Mouse (Mus musculus) ovary, postnatal 10 days (tissue): ENCODE measurements around the gene Gm9611.
"Not testable (repeated sequence)": the region's sequence is repeated elsewhere in the genome, so short reads cannot be mapped to it uniquely, and the experiment has no call there.

Experiments
- DNase-seq: peaks from one replicate; pipeline ENCODE4 v3.0.0; 2022; ENCODE audit warnings: low spot score

The Gm9611 gene

DNA sequence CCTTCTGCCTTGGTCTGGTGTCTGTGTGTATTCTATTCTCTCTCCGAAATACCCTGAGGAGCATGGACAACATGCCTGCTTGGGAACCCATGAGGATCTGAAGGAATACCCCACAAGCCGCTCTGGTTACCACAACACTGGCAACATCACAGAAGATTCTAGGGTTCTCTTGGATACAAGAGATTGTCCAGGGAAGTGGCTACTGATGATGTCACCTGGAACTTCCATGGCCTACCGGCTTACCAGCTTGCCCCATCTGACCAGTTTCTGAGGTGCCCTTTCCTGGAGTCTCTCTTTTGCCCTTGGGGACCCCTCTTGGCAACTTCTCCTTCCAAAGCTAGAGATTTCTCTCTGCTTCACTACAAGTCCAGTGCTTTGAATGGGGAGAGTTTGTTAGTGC, at the start of gene Gm9611:
Gm9611 (minus strand) TSS at position 101 of the 400 bp plus-strand sequence.
- DNase-seq: not testable (repeated sequence)

DNA sequence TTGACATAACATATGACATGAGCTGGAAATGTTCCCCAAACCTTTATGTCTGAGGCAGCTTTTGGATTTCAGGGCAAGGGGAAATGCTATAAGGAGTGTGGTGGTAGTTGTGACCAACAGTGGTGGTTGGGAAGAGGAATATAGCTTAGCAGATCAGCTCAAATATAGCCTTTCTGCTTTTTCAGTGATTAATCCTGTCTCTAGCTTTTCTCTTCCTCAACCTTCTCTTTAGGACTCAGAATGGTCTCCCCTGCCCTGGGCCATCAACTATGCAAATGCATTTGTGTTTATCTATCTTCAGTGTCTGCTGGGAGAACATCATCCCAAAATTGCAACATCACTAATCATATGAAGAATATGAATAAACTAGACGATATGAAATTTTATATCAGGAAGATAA, 12.8 kb upstream of the Gm9611 start, which contains the start of gene Gm7995:
Gm7995 (plus strand) TSS at position 301 of the 400 bp plus-strand sequence.
- not testable (repeated sequence) for DNase-seq

DNA sequence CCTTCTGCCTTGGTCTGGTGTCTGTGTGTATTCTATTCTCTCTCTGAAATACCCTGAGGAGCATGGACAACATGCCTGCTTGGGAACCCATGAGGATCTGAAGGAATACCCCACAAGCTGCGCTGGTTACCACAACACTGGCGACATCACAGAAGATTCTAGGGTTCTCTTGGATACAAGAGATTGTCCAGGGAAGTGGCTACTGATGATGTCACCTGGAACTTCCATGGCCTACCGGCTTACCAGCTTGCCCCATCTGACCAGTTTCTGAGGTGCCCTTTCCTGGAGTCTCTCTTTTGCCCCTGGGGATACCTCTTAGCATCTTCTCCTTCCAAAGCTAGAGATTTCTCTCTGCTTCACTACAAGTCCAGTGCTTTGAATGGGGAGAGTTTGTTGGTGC, 37.2 kb downstream of the Gm9611 start, which contains the start of gene Gm17026:
Gm17026 (minus strand) TSS at position 101 of the 400 bp plus-strand sequence.
- not testable (repeated sequence) for DNase-seq
